Mouse (Mus musculus): ENCODE data around the gene Mesp1. TPM values are rescaled to one million over a fixed set of nuclear protein-coding genes. Genes with fewer than 3 reads are reported as not detected.

Gene Mesp1
- polyA plus RNA-seq (2017; shearing (Covaris generic)): not detected

GRCm38 (mm10) chr7:79793688-79794087, at the start of gene Mesp1:
Gene Mesp1, minus strand, starts transcription at chr7:79793788.

GRCm38 (mm10) chr7:79810611-79811506, 17.3 kb upstream of the Mesp1 start, which contains the start of gene Mesp2:
Gene Mesp2, plus strand, starts transcription at chr7:79810727.

GRCm38 (mm10) chr7:79742659-79743536, 50.7 kb downstream of the Mesp1 start, which contains the start of the genes Pex11a and Wdr93:
Gene Pex11a, minus strand, starts transcription at chr7:79743131.
Gene Wdr93, plus strand, starts transcription at chr7:79743163.

Other genes starting within 250 kb of the Mesp1 start
- gene Rhcg, start 176.1 kb downstream of the Mesp1 start, polyA plus RNA-seq (2017; shearing (Covaris generic)): not detected
- gene Ticrr, start 133.6 kb downstream of the Mesp1 start, polyA plus RNA-seq (2017; shearing (Covaris generic)): 0.92 TPM
- 0.79 TPM for gene Kif7, start 78.1 kb downstream of the Mesp1 start, polyA plus RNA-seq (2017; shearing (Covaris generic))
- 0.17 TPM for gene Plin1, start 60.9 kb downstream of the Mesp1 start, polyA plus RNA-seq (2017; shearing (Covaris generic))
- 1.7 TPM for gene Pex11a, start 50.7 kb downstream of the Mesp1 start, polyA plus RNA-seq (2017; shearing (Covaris generic))
- not detected for gene Wdr93, start 50.6 kb downstream of the Mesp1 start, polyA plus RNA-seq (2017; shearing (Covaris generic))
- gene Mesp2, start 16.9 kb upstream of the Mesp1 start, polyA plus RNA-seq (2017; shearing (Covaris generic)): not detected
- not detected for gene Anpep, start 67.3 kb upstream of the Mesp1 start, polyA plus RNA-seq (2017; shearing (Covaris generic))
- 13.3 TPM for gene Ap3s2, start 126.9 kb upstream of the Mesp1 start, polyA plus RNA-seq (2017; shearing (Covaris generic))
- 0.16 TPM for gene Arpin, start 141.6 kb upstream of the Mesp1 start, polyA plus RNA-seq (2017; shearing (Covaris generic))
- gene Zfp710, start 231.0 kb upstream of the Mesp1 start, polyA plus RNA-seq (2017; shearing (Covaris generic)): 13.4 TPM